Mouse (Mus musculus): ENCODE measurements at regions not wholly inside any gene's neighbourhood (a gene's known extent, or its start where the extent isn't known, plus 50 kb on each side); places are given as distances from the start of the nearest gene placed in this dataset.

DNA sequence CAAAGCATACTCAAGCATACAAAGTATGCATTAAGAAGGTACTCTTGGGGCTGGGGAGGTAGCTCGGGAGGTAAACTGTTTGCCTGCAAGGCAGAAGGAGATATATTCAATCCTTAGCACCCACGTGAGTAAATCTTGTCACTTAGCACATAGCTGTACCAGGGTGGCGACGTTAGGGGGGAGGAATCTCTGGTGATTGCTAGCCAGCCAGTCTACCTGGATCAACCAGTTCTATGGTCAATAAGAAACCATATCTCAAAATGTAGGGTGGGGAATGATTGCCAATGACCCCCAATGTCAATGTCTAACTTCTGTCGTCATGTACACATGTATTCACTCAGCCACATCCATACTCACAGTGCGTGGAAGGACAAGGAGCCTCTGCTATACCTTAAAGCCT lies 214.5 kb downstream of the CK137956 start:
- DNase-seq, result no peak

DNA sequence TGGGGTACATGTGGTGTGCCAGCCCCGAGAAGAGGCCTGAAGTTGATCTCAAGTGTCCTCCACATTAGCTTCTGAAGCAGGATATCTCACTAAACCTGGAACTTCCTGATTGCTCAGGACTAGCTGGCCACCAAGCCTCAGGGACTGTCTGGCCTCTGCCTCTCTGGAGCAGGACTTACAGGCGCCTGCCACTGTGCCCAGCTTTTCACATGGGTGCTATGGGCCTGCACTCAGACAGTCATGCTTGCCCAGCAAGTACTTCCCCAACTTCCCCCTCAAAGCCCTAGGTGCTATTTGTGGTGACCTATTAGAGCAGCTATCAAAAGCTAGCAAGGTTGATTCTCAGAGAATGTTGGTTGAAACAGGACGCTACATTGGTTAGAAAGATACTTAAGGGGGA lies 220.0 kb downstream of the CK137956 start:
- no peak for DNase-seq

DNA sequence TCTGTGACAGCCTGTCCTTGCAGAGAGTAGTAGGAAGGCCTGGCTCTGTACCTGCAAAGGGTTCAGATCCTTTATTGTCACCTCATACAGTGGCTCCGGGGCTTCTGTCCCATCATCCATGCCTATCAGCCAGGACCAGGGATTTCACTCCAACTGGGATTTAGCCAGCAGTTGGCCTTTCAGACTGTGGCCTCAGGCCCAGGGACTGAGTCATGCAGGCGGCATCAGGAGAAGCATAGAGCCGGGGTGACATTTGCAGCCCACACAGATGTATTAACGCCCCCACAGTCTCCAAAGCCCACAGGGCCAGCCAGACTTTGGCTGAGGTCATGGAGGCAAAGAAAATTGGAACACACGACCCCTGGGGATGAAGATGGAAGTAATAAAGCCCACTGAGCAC lies 222.9 kb downstream of the CK137956 start:
- peak; percentile 64 for DNase-seq

DNA sequence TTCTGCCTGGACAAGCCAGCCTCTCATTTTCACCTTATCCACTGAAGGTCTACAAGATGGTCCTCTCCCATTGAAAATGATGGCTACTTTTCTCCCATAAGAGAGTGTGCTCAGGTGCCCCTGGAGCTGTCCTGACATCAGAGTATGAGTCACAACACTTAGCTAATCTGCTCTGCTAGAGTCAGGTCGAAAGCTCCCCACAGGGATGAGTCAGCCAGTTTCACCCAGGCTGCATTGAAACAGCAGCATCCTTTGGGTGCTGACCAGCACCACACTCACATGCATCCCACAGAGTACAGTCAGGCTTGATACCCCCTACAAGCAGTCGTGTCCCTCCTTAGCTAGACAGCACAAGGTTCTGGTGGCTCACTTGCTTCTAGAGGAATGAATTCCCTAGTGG lies 234.0 kb downstream of the CK137956 start:
- peak; percentile 13 for DNase-seq

DNA sequence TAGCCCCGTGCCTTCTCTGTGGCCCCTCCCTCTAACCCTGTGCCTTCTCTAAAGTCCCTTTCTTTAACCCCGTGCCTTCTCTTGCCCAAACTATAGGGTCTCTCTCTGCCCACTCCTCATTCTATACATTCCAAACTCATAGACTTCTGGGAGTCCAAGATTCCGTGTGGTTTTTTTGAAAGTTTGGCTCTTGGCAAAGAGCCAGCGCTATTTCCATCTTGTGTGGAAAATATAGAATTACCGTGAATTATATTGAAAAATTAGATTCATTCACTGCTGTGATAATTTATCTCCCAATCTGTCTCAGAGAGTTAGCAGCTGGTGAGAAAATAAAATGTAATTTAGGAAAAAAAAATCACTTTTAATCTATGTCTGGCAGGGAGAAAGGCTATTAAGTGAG lies 234.6 kb downstream of the CK137956 start:
- DNase-seq, result no peak

DNA sequence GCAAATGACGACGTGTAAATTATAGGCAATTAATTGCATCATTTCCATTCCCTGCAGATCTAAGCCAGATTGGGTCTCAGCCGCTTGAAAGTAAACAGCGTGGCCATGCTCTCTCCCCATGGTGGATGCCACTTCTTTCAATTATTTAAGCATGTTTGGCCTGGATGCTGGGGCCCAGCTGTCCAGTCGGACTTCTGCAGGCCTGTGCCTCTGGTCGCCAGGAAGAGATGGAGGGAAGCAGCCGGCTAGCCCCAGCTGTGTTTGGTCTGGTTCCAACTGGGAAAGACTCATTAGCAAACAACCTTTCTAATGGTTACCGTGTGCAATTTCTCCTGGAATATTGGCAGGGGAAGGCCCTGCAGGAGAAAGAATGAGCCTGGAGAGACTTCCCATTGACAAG lies 236.1 kb downstream of the CK137956 start:
- no peak for DNase-seq

DNA sequence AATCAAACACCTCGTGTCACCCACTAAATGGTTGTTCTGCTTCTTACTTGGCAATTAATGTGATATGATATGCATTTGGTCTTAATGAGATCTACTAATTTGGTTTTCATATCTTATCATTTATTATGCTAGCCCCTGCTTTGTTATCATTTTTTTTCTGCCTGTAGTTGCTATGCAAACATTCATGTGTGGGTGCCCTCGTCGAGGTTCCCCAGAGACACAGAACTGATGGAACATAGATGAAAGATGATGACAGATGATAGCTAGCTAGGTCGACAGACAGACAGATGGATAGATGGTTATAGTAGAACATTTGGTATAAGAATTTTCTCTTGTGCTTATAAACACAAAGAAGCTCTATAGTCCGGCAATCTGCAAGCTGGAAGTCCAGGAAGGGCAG lies 252.1 kb downstream of the CK137956 start:
- no peak for DNase-seq

DNA sequence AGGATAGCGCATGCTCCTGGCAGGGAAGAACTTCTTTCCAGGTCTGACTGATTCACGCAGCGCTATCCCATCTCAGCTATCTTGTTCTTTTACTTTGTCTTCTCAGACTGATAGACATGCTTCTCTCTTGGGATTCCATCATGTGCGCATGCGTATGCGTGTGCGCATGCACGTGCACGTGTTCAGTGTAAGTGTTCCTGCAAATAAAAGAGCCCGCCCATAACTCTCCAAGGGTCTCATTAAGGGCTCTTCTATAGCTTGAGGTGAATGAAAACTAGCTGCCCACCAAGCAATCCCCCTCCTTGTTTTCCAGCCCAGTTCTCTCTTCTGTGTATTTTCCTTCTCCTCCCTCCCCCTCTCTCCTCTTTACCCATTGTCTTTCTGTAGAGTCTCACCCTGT lies 258.5 kb downstream of the CK137956 start:
- DNase-seq, result no peak

DNA sequence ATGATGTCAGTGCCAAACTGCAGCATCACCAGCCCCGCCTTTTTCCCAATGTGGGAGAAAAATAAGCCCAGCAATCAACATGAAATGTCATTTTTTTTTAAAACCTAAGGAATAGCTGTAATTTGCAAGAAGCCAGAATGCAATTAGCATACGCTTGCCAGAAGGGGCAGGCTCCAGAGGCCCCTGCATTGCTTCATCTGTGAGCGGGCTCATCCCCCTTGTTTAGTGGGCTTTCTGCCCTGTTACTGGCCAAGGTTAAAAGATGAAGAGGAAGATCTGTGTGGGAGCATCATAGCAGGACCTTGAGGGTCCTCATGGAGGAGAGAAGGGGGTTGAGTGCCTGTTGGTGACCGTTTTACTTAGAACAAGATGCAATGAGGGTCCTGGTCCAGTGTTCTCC lies 259.9 kb downstream of the CK137956 start:
- DNase-seq, result no peak

DNA sequence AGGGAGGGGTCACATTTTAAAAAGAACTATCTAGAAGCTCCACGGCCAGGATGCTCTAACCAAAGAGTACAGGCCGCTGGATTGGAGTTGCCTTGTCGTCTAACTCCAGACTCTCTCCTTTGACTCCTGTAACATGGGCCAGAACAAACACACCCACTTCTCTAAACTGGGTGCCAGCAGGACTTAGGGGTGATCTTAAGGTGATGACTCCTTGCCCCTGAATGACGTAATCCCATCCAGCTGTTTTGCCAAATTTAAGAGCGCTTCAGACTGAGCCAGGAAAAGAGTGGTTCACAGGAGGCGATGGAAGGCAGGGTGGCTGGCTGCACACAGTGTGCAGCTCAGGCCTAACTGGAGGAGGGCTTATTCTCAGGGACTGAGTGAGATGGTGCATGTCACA lies 261.0 kb downstream of the CK137956 start:
- no peak for DNase-seq

DNA sequence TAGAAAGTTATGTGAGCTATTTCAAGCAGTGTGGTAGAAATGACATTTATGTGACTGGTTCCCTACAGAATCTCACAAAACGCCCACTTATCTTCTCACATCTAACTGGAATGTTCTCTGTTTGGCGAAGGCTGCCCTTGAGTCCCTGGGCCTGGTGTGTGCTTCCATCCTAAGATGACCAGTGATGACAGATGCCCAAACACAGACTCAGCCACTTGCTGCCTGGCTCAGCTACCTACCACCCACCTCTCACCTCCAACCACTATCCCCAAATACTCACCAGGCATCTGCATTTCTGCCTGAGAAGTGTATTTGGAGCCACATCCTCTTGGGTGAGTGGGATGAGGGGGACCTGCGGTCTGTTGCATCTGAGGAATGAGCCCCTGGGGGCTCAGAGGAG lies 262.6 kb downstream of the CK137956 start:
- DNase-seq, result no peak

DNA sequence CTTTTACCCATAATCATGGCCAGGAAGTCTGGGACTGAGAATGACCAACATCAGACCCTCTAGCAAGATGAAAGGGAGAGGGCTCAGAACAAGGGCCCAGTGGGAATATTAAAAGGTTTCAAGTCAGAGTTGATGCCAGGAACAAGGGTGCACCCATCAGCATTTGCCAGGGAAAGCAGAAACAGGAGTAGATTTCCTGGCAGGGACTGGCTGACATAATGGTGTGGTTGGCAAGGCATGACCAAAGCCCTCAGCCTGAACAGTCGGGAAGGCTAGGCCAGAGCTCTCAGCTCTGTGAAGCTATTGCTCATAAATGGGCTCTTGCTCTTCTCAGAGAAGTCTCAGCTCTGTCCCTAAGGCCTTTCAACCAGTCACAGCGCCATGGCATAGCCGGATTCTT lies 263.6 kb downstream of the CK137956 start:
- DNase-seq, result no peak

DNA sequence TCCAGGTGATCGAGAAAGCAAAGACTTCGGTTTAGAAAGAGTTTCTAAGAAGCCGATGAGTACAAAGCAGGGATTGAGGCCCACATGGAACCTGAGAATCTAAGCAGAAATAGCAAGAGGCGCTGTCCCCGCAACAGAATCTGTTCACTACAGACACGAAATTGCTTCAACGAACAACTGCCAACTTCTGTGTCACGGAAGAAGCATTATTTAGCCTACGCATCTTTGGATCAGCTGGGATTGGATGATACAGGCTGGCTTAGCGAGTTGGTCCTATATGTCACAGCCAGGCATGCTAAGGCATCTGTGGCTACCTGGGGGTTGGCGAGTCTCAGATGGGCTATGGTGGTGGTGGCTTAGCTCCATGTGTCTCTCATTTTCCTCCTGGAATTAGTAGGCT lies 269.1 kb downstream of the CK137956 start:
- DNase-seq, result no peak

DNA sequence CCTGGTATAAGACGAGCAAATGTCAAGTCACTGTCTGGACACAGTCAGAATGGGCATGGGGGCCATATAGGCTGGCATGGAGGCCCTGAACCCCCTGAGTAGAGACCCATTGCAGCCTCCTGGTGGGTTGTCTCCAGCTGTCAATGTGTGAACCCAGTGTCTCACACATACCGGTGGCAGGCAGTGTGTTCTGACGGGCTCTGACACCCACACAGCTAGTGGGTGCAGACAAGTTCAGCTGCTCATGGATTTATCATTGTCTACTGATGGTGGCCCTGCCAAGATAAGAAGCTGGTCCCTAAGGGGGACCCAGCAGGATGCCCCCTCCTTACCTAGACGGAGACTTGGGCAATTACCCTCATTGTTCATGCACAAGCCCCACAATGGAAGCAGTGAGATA lies 280.8 kb downstream of the CK137956 start:
- DNase-seq, result no peak

DNA sequence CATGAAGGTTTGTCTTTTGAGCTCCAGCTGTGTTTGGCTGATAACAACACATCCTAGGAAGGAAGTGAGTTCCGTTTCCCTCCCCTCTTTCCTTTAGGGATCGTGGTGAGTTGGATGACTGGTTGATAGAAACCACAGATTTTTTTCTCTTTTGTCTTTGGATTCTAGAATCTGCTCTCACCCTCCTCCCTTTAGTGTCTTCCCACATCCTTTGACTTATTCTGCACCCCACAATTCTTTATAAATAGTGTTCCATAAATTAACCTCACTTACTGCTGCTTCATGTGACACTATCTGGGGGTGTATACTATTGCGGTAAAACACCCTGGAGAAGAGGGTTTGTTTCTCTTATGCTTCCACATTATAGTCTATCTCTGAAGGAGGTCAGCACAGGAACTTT lies 285.7 kb downstream of the CK137956 start:
- DNase-seq, result no peak

DNA sequence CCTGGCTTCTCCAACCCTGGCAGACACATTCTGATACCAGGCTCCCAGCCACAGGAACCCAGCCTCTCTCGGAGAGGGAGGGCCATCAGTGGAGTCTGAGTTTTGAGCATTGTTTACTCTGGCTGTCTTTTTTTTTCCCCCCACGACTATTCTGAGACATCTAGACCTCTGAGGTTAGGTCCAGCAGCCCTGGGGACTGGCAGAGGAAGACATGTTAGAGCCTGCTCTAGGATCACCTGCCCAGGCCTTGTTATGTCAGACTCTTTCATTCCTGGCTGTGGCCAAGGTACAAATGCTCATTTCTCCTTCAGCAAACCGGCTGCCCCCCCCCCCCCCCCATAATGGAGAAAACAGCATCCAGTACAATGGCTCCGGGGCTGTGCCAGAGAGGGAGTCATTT lies 291.4 kb downstream of the CK137956 start:
- no peak for DNase-seq

DNA sequence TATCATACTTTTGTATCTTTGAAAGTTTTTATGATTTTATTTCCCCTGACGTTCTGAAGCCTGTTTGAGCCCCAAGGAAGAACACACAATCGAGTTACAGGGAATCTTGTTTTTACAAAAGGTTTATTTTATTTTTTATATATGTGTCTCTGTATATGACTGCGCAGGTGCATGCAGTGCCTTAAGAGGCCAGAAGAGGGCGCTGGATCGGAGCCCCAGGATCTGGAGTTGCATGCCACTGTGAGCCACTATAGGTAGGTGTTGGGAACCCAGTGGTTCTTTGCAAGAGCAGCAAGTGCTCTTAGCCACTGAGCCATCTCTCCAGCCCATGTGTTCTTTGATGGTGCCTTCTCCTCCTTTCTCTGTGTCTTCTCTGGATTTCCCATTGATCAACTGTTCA lies 292.3 kb downstream of the CK137956 start:
- no peak for DNase-seq

DNA sequence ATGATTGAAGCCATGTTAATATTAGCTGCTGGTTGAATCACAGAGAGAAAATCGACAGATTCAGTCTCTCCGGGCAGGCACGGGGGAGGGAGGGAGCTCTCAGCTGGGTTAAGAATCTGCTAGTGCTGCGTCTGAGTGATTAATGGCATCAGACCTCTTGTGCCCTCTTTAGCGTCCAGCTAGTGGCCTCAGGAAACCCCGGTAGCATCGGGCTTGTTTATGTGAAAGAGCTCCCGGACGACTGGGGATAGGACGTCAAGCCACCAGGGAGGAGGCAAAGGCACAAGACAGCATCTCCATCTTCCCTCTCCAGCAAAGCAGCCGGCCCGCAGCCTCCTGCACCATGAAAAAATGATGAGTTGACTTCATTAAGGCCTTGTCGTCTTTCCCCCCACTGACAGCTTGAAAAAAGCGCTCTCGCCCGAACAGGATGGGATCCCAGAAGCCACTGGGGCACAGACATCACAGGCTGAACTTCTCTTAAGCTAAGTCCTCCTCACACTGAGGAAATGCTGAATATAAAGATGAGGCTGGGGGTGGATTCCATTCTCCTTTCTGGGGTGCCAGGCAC lies 294.9 kb downstream of the CK137956 start:
- peak; percentile 16 for DNase-seq

DNA sequence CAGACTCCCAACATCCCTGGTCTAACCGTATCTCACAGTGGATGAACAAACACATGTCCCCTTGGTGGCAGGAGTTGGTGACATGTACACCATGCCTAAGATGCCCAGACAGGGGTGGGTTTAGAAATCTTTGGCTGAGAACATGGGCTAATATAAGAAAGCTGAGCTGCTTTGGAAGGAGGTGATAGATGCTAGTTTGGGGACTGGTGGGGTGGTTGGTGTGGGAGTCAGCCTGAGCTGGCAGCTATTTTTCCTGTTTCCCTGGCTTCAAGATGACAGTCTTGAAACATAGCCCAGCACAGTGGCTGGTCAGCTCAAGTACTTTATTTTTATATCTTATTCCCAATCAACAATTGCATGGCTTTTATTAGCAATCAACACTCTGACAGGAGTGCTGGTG lies 302.0 kb upstream of the Gjb5 start:
- no peak for DNase-seq

DNA sequence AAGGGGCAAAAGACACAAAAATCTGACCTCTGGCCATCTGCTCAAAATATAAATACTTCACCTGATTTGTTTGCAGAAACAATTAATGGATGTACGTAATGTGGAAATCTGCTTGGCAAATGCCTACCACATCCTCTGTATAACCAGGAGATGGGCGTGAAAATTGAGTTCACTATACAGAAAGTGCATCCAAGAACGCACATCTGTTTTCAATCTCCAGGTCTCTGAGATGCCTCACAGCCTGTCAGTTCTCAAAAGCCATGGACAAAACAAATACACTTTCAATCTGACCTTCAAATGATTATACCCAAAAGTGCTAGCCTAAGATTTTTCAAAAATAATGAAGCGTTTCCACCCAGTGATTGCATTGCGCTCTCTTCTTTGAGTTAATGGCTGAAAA lies 293.6 kb upstream of the Gjb5 start:
- DNase-seq, result no peak

DNA sequence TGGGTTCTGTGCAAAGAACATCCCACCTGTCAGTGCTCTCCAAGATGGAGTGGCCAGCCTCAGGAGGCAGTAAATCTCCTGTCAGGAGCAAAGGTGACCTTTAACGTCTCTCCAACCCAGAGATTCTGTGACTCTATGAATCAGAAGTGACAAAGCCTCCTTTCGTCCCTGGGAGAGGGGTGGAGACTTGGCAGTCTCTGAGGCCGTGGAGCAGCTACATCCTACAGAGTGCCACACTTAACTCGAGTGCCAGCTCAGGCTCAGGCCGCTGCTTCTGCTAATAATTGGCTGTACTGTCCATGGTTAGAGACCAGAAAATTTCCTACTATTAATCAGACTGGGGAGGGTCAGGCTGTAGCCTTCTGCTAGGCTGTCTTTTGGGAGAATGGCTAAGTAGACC lies 290.0 kb upstream of the Gjb5 start:
- DNase-seq, result peak; percentile 85

DNA sequence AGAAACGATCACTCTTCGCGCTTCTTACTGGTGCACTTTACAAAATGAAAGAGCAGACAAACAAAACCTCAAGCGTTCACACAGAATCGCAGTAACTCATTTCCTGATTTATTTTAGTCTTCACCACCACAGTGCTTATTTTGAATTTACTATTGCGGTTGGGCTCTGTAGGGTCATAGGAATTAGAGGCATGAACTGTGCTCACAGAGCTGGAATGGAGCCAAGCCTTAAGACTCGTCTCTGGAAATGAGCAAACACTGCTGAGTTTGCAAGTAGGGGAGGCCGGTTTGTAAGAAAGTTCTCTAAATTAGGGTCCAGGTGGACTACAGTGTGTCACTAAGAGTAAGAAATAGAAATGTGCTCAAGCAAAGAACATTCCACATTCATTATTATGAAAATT lies 289.2 kb upstream of the Gjb5 start:
- DNase-seq, result no peak

DNA sequence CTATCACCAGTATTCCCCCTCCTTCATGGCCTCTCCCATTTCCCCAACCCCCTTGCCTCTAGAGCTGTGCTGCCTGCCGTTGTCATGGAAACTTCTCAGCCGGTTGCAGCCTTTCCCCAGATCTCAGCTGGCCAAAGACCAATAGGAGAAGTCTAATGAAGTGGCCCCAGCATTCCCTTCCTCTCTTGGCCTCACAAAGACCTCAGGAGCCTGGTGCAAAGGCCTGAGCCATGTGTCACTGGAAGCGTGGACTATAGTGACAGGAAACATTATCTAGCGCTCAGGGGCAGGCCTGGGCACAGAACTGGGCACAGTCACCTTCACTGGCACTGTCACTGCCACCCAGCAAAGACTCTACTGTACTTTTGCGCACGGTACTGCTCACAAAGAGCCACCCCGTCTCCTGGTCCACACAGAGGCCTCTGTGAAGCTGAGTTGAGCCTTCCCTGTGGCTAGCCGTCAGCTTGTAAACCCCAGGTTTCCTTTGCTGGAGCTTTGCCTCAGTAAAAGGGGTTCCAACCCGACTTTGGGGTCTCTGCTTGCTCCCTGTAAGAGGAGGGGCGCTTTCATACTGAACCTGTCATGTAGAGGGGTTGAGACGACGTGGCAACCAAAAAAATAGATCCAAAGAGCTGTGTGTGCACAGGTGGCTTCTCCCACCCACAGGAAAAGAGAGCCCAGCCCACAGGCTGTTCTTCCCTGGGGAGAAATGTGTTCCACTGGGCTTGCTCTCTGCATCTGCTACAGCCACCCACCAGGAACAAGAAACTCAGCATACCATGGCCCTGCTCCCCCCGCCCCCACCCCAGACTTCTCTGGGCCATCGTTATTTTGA lies 282.5 kb upstream of the Gjb5 start:
- no peak for DNase-seq

DNA sequence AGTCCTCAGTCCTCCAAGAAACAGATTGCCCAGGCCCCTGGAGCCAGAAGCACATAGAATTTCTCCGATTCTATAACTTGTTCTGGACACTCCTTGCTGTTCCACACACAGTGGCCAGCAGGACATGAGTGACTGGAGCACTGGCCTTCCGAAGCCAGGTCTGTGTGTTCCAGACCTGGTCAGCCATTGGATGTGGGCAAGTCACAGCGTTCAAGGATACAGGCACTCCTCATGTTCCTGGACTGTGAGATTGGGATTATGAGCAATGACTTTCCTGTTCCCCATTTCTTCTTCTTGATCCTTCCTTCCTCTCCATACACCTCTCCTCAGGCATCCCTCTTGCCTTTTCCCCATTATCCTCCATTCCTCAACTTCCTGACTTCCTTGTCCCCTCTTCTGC lies 281.8 kb upstream of the Gjb5 start:
- DNase-seq, result no peak

DNA sequence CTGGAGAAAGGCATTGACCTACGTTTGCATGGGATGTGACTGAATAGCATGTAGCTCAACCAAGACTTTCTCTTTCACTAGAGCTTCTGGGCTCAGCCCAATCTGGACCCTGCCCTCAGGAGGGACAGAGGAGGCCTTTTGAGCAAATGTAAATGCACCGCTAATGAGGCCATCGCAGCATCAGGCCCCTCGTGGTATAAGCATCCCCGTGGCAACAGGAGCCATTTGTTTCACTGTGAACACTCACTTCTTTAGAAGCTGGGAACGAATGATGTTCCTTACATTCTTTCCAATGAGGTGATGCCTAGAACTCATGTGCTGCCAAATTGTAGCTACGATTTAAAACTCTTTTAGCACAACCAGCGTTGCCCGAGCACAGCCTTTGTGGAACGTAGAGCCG lies 279.0 kb upstream of the Gjb5 start:
- DNase-seq, result no peak
